Mouse (Mus musculus) thymus, postnatal 36 days (tissue): ENCODE results near the gene Cacna2d2.
A peak's percentile ranks its signal among the peaks of the same experiment; 100 is the strongest.

Experiments used
- DNase-seq, 2 experiments: peaks; one replicate each; pipeline ENCODE4 v3.0.0; 2022; ENCODE audit warnings: mixed read lengths in 2 of 2

Gene Cacna2d2

DNA sequence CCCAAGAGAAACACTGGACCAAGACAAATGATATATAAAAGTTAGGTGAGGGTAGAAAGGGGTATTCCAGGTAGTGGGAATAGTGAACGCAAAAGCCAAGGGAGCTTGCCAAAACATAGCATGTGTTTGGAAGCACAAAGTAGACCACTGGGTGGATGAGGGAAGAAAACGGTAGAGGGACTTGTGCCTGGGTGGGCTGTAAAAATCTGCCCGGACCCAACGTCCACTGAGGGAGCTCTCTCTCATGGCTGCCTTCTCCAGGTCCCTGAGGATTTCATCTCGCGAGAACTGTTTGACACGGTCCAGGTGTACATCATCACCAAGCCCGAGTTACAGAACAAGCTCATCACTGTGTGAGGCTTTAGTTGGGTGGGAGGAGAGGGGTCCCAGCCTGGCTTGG is 143.3 kb downstream of the Cacna2d2 start:
- no peak for DNase-seq

GRCm38 (mm10) chr9:107543299-107543698 is 143.9 kb downstream of the Cacna2d2 start:
- no peak for DNase-seq

DNA sequence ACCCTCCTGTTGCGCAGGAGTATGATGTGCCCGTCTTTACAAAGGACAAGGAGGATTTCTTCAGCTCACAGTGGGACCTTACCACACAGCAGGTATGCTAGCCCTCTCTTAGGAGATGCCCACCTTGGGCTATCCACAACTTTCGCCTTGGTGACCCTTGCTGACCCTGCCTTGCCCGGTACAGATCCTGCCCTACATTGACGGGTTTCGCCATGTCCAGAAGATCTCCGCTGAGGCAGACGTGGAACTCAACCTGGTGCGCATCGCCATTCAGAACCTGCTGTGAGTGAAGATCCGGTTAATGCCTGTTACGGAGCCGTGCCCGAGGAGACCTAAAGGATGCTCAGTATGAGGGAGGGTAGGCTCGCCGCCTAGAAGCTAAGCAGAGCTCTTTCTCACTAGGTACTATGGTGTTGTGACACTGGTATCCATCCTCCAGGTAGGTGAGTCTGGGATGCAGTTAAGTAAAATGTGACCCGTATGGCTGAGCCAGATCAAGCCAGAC is 144.8 kb downstream of the Cacna2d2 start:
- DNase-seq = no peak

DNA sequence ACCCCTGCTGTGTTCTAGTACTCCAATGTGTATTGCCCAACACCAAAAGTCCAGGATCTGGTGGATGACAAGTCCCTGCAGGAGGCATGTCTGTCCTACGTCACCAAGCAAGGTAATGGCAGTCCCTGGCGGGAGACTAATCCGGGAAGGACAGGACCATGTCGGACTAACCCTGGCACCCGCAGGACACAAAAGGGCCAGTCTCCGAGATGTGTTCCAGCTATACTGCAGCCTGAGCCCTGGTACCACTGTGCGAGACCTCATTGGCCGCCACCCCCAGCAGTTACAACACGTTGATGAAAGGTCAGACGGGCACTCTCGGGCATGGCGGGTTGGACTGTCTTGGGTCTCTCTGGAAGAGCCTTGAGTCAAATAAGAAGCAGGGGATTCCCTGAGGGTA is 145.3 kb downstream of the Cacna2d2 start:
- no peak for DNase-seq

DNA sequence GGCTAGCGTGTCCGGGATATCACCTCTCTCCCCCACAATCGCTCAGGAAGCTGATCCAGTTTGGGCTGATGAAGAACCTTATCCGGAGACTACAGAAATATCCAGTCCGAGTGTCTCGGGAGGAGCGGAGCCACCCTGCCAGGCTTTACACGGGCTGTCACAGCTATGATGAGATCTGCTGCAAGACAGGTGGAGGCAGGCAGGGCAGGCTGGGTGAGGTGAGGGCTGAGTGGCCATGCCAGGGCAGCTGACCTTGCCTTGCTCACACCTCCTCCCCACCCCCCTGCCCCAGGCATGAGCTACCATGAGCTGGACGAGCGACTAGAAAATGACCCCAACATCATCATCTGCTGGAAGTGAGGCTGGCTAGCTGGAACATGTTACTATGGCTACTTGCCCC is 145.8 kb downstream of the Cacna2d2 start:
- no peak for DNase-seq

GRCm38 (mm10) chr9:107545602-107546001 is 146.2 kb downstream of the Cacna2d2 start:
- DNase-seq = peak; percentile 66 to 72

GRCm38 (mm10) chr9:107547026-107547425 is 147.6 kb downstream of the Cacna2d2 start, which contains the start of gene Zmynd10:
Gene Zmynd10 (plus strand): TSS chr9:107547298.
- peak; percentile 86 to 94 for DNase-seq

GRCm38 (mm10) chr9:107547957-107548356 is 148.5 kb downstream of the Cacna2d2 start:
- peak in 1 of 2 experiments; percentile 13 for DNase-seq

- DNase-seq = no peak
These were observed 149.4 kb downstream of the Cacna2d2 start for GRCm38 (mm10) chr9:107548820-107549219.

GRCm38 (mm10) chr9:107549297-107550074 is 150.1 kb downstream of the Cacna2d2 start:
- DNase-seq = no peak

GRCm38 (mm10) chr9:107550491-107551116 is 151.2 kb downstream of the Cacna2d2 start:
- no peak for DNase-seq

GRCm38 (mm10) chr9:107551117-107551889 is 151.9 kb downstream of the Cacna2d2 start, which contains the start of gene Rassf1:
Gene Rassf1 (plus strand): TSS chr9:107551555.
- DNase-seq = peak; percentile 74 to 85

DNA sequence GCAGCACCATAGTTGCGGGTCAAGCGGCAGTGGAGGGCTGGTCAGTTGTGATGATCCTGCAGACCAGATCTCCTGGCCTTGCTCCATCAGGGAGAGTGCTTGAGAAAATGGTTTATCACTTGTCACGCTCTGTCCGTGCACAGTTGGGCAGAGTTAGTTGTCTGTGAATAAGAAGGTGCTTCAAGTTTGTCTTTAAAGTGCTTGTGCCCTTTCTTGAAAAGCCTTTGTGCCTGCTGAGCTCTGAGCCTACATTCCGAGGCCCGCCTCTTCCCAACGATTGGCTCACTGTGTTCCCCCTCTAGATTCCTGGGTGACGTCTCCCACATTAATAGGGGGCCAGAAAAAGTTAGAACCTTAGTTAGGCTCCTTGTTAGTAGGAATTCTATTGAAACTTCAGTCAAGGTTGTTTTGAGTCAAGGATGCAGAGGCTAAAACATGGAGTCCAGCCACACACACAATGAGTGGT is 152.5 kb downstream of the Cacna2d2 start:
- DNase-seq = no peak

DNA sequence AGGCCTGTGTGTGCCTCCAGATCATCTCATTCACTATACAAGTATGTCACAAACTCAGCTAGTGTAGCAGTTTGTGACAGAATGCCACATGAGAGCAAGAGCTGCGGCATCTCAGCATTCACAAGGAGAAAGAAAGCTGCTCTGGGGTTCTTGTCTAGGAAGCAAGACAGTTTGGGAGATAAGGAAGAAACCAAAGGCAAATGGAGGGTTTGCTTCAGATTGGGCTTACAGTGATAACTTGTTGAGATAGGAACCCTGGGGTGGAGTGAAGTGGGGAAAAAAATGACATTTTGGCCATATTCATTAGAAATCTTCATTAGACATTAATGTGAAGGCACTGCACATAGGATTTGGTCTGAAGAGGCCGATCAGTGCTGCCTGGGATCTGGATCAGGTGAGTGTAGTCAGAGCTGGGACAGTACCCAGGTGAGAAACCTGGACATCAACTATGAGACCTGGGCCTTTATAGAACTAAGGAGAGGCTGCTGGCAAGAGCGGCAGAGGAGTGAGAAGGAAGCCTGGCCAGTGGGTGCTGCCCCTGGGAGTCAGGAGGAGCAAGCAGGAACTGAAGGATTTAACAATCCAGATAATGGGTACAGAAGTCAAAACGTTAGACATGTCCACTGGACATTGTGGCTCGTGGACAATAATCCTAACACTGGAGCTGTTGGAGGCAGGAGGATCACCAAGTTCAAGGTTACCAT is 153.4 kb downstream of the Cacna2d2 start:
- no peak for DNase-seq

DNA sequence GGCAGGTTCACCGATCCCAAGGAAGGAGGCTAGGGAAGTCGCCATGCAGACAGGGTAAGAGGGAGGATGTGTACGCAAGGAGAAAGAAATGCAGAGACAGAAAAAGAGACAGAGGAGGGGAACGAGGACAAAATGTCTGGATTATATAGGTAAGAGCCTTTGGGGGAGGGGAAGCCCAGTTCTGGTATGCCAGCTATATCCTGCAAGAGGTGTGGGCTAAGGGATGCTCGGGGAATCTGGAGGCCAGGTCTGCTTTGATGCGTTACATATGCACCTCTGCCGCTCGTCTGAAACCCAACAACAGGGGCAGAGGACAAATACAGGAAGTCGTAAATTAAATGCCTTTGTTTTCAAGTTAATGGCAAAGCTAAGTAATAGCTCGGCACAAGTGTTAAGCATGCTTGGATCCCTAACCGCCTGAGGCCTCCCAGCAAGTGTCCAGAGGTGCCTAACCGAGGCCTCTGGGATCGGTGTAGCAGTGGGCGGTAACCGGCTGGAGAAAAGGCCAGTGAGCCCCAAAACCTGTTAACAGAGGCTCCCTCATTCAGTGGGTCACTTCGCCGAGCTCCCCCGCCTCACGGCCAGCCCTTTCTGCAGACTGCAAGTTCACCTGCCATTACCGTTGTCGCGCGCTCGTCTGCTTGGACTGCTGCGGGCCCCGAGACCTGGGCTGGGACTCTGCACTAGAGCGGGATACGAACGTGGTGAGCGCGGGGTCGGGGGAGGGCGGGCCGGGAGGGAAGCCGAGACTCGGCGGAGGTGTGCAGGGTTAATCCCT is 154.3 kb downstream of the Cacna2d2 start:
- DNase-seq = peak in 1 of 2 experiments; percentile 71

DNA sequence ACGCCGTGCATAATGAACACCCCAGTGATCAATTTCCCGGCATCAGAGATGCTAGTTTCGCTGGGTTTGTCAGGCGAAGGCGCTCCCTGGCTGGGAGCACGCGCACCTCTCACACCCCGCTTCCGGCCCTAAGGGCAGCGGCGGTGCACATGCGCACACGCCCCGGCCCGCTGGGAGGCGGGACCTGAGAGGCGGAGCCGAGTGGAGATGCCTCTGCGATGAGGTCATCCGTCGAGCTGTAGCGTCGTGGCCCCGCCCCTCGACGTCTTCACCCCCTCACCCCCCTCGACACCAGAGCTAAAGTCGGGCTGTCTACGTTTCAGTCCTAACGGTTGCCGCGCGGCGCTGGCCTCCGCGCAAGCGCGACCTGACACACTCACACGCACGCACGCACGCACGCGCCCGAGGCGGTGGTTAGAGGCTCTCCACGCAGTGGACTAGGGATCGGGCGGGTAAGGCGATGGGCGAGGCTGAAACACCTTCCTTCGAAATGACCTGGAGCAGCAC is 155.0 kb downstream of the Cacna2d2 start:
- DNase-seq = peak; percentile 94 to 97

DNA sequence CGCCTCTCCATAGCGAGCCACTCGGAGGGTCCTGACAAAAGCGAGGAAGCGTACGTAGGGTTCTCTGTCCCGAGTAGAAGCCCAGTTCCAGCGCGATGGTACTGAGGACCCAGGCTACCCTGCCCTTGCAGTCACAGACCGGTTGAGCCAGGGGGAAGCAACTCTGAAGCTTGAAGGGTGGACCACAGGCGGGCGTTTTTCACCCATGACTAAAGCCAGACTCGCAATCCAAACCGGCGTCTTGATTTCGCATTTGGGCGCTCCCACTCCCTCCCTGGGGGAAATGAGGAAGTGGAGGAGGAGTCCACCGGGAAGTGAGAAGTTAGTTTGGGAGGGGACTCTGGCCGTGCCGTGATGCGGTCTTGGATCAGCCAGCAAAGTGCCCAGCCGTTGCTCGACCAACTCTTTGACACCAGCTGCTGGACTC is 155.6 kb downstream of the Cacna2d2 start:
- DNase-seq = no peak

DNA sequence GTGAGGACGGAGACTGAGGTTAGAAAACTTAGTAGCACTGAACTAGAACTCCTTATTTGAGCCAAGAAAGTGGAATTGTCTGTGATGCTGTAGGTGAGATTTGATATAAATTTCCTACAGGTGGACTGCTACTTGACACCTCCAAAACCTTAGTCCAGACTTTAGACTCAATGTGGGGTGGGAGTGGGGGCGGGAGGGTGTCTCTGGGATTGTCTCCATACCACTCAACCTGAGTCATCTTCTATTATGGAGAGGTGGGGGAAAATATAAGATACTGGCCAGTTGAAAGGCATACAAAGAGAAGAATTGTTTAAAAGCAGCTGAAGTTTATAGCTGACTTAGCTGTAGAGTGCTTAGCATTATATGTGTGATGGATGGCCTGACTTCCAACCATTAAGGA is 156.3 kb downstream of the Cacna2d2 start:
- DNase-seq = no peak

- DNase-seq = no peak
These were observed 156.9 kb downstream of the Cacna2d2 start for GRCm38 (mm10) chr9:107556346-107556745.

DNA sequence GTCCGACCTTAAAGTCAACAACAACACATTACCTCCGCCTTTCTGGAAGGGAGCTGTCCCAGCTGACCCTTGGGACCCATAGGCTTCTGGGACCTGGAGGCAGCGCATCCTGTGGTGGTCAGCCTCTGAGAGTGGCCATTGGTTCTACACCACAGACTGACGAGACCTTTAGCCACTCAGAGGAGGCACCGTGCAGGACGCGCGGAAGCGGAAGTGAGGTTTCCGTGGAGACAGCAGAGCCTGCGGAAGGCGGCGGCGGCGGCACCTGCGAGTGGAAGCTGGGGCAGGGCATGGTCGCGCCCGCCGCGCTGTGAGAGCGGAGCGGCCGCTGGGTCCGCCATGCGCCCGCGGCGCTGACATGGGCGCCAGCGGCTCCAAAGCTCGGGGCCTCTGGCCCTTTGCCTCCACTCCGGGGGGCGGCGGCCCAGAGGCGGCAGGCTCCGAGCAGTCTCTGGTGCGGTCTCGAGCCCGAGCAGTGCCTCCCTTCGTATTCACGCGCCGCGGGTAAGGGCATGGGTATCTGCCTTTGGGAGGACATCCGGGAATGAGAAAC is 163.7 kb downstream of the Cacna2d2 start, which contains the start of gene Tusc2:
Gene Tusc2 (plus strand): TSS at position 227 of the 553 bp plus-strand sequence.
- DNase-seq = peak; percentile 91 to 95

DNA sequence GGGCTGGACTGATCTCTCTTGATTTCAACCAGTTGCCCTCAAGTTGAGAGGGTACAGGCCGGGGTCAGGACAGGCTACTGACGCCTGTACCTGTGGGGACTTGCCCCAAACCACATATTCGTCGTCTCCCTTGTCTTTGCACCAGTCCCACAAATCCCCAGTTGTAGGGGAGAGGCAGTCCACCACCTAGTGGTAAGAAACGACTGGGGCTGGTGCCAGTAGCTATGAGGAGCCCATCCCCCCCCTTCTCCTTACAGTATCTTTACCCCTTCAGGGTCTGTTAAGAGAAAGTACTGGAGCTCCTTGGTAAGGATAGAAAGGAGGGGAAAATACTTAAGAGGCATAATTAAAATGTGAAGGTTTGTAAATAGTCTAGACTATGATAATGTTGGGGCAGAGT is 166.1 kb downstream of the Cacna2d2 start:
- DNase-seq = peak in 1 of 2 experiments; percentile 15
